Mouse (Mus musculus) midbrain, embryonic 12.5 days (tissue): ENCODE results near the gene Ccnf. TPM values are rescaled to one million over a fixed set of nuclear protein-coding genes. Genes with fewer than 3 reads are reported as not detected.

Source experiments
- ATAC-seq: fragments of 200-750 bp; cut with Nextera tagmentation; 2 replicates; pipeline ENCODE4 v1.8.0; 2017; ENCODE audit warnings: low read depth, moderate TSS enrichment, moderate library complexity; ENCODE audit not compliant: low FRiP score
- H3K27ac ChIP-seq: fragments of 300-500 bp; sonication (generic); replicated peaks from 2 replicates; pipeline ENCODE4 v1.5.1; 2016; ENCODE audit warnings: mild to moderate bottlenecking
- H3K27me3 ChIP-seq: fragments of 300-500 bp; sonication (generic); 2 replicates; pipeline ENCODE4 v1.6.1; 2016; ENCODE audit warnings: mild to moderate bottlenecking
- H3K36me3 ChIP-seq: fragments of 300-500 bp; sonication (generic); 2 replicates; pipeline ENCODE4 v1.6.1; 2016
- H3K4me1 ChIP-seq: fragments of 300-500 bp; sonication (generic); 2 replicates; pipeline ENCODE4 v1.6.1; 2016
- H3K4me2 ChIP-seq: fragments of 300-500 bp; sonication (generic); replicated peaks from 2 replicates; pipeline ENCODE4 v1.6.1; 2016; ENCODE audit warnings: mild to moderate bottlenecking, moderate library complexity
- H3K4me3 ChIP-seq: fragments of 300-500 bp; sonication (generic); 2 replicates; pipeline ENCODE4 v1.5.1; 2016; ENCODE audit warnings: mild to moderate bottlenecking
- H3K9ac ChIP-seq: fragments of 300-500 bp; sonication (generic); replicated peaks from 2 replicates; pipeline ENCODE4 v1.6.1; 2016; ENCODE audit warnings: mild to moderate bottlenecking, moderate library complexity
- H3K9me3 ChIP-seq: fragments of 300-500 bp; sonication (generic); 2 replicates; pipeline ENCODE4 v1.6.1; 2016; ENCODE audit warnings: mild to moderate bottlenecking
- WGBS: fragments of 180-500 bp; shearing (Covaris S2); methylation state at CpG from one replicate; pipeline ENCODE4 v1.1.7; 2016; 5-methylcytosine and 5-hydroxymethylcytosine counted together
- polyA plus RNA-seq: library from polyadenylated mRNA; unstranded; fragments of >200 nt; fragmentation: Nextera tagmentation; extraction: Ambion mirVana; gene quantifications from 2 replicates; pipeline ENCODE4 v1.2.1, GENCODE M21; 2016

Gene Ccnf
- polyA plus RNA-seq, 1 experiment from 2014 or later = 77.3 TPM

DNA sequence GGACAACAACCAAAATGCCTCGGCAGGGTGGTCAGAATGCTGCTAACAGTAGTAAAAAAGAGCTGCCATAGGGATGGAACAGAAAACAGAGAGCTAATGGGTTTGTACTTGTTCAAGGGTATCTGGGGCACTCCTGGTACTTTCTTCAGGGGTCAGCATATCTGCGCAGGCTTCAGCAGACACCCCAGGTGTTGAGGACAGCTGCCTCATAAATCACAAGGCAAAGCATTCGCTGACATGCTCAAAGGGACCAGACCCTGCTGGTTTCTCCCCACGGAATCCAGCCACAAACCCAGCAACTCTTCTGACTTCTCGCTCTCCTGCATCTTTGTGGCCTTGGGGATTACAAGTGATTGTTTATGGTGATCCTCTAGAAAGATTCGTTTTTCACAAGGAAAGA is 28.6 kb downstream of the Ccnf start:
- peaks cover 60% of the 10 kb centered on the region for H3K36me3 ChIP-seq
- H3K4me2 ChIP-seq = no peak overlapping the region
- WGBS = 85% methylated on average over 6 of the region's 6 CpGs
- H3K9ac ChIP-seq = no peak overlapping the region
- no peak overlapping the region for H3K4me3 ChIP-seq
- no peak overlapping the region for H3K27ac ChIP-seq
- no peaks in the 10 kb centered on the region for H3K9me3 ChIP-seq
- ATAC-seq = no peak
- no peaks in the 10 kb centered on the region for H3K27me3 ChIP-seq
- peaks cover 21% of the 10 kb centered on the region for H3K4me1 ChIP-seq

- peak within 1 kb of the TSS; percentile 76 for H3K9ac ChIP-seq
- no peaks in the 10 kb centered on the region for H3K9me3 ChIP-seq
- no peaks in the 10 kb centered on the region for H3K27me3 ChIP-seq
- WGBS = 5% methylated on average over 41 of the region's 41 CpGs
- H3K4me2 ChIP-seq = peak within 1 kb of the TSS; percentile 91
- peak within 1 kb of the TSS; percentile 56 for H3K27ac ChIP-seq
- peaks cover 21% of the 10 kb centered on the region for H3K4me1 ChIP-seq
- peak within 1 kb of the TSS; percentile 73 for H3K4me3 ChIP-seq
- peaks cover 59% of the 10 kb centered on the region for H3K36me3 ChIP-seq
- ATAC-seq = peak; percentile 93
Observed at GRCm38 (mm10) chr17:24220435-24221411, 30.6 kb downstream of the Ccnf start, which contains the start of gene Tedc2. TSS of gene Tedc2 (minus strand) at chr17:24220851.

DNA sequence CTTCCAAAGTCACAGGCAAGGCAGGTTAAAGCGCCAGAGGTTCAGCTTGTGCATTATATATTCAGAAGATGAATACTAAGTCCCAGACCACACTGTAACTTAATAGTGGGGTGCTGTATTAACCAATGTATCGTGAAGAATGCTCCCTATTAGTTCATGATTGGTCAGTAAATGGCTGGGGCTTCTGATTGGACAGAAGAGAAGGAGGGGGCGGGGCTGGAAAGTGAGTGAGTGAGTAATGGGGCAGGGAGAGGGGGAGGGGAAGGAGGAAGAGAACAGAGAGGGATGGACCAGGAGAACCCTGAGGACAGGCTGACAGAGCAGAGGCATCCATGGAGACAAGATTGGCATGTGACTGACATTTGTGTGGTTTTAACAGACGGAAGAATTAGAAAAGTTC is 34.4 kb downstream of the Ccnf start:
- Histone ChIP-seq H3K4me3 (no peak overlapping the region), H3K9me3 (no peaks in the 10 kb centered on the region), H3K4me2 (no peak overlapping the region), H3K4me1 (peaks cover 28% of the 10 kb centered on the region), H3K9ac (no peak overlapping the region), H3K27me3 (peaks cover 8% of the 10 kb centered on the region; the same call in 1 of the 2 replicates), H3K27ac (no peak overlapping the region), H3K36me3 (peaks cover 38% of the 10 kb centered on the region)
- WGBS = 63% methylated on average over 4 of the region's 4 CpGs
- ATAC-seq = no peak

DNA sequence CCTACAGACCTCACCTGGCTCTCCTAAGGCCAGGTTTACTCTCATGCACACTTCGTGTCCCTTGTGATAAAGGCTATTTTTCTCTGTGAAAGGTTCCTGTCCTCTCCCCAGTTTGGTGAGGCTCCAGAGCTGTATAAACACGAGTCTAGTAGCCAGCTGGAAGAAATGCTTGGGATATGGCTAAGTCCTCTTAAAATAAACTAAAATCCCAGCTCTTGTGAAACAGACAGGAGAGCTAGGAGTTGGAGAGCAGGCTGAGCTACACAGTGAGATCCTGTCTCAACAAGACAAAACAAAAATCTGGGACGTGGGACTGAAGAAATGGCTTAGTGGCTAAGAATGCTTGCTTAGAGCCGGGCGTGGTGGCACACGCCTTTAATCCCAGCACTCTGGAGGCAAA is 38.1 kb downstream of the Ccnf start:
- WGBS = 78% methylated on average over 6 of the region's 6 CpGs
- Histone ChIP-seq H3K4me1 (peaks cover 43% of the 10 kb centered on the region), H3K4me3 (no peak overlapping the region), H3K9ac (no peak overlapping the region), H3K27me3 (peaks cover 35% of the 10 kb centered on the region), H3K9me3 (no peaks in the 10 kb centered on the region), H3K36me3 (peaks cover 38% of the 10 kb centered on the region), H3K27ac (no peak overlapping the region), H3K4me2 (no peak overlapping the region)
- ATAC-seq = no peak

DNA sequence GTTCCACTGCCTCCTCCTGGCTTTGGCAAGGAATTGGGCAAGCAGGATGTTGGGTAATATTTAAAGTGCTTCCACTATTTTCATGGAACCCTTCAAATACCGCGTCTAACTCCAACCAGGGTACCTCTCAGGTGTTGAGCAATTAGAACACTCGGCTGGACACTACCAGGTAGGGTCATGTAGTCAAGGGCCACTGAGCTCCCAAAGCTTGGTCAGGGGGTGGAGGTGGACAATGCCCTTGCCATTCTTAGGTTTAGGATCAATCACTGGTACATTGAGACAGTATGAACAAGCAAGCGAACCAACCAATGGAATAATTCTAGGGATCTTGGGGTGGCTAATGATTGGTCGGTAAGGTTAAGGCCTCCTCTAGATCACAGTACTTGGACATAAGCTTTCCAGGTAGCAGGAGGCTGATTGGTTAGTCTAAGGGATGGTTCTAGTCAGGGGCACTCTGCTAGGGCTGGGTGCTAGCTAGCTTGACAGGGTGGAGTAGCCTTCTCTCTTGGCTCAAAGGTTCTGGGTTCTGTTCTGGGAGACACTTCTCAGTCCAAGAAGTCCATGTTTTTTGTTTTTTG is 38.8 kb downstream of the Ccnf start:
- no peak overlapping the region; the same call in 1 of the 2 replicates for H3K9ac ChIP-seq

GRCm38 (mm10) chr17:24211631-24212440 is 39.4 kb downstream of the Ccnf start:
- peak; percentile 29 for ATAC-seq
- H3K4me3 ChIP-seq = peak overlapping the region; percentile 50
- H3K36me3 ChIP-seq = peaks cover 25% of the 10 kb centered on the region
- WGBS = 2% methylated on average over 37 of the region's 37 CpGs
- peaks cover 49% of the 10 kb centered on the region for H3K27me3 ChIP-seq
- H3K9ac ChIP-seq = peak overlapping the region; percentile 77
- H3K4me2 ChIP-seq = peak overlapping the region; percentile 85
- H3K4me1 ChIP-seq = peaks cover 56% of the 10 kb centered on the region
- no peaks in the 10 kb centered on the region for H3K9me3 ChIP-seq
- peak overlapping the region; percentile 67 for H3K27ac ChIP-seq

More for the DNA sequence above, 38.8 kb downstream of the Ccnf start:
- peaks cover 42% of the 10 kb centered on the region for H3K27me3 ChIP-seq
- 23% methylated on average over 5 of the region's 5 CpGs for WGBS
- H3K4me2 ChIP-seq = peak overlapping the region; percentile 85
- no peak for ATAC-seq
- peak overlapping the region; percentile 50 for H3K4me3 ChIP-seq
- H3K4me1 ChIP-seq = peaks cover 49% of the 10 kb centered on the region
- no peaks in the 10 kb centered on the region for H3K9me3 ChIP-seq
- H3K36me3 ChIP-seq = peaks cover 31% of the 10 kb centered on the region
- H3K27ac ChIP-seq = no peak overlapping the region

DNA sequence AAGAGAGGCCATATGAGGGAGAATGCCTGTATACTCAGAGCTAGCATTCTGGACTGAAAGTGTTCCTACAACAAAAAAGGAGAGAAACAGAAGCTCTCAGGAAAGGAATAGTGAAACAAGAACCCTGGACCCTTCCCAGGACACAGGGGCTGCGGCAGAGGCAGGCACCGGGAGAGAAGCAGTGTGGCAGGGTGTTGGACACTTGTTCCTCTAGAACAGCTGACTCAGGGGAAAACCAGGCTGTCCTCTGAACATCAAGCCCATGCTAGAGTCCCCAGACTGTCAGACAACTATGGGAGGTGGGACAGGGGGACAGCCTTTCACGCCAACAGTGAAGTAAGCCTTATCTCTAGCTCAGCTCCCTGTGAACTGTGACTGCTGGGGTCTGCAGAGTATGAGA is 40.7 kb downstream of the Ccnf start:
- peak overlapping the region; percentile 67 for H3K27ac ChIP-seq
- H3K9me3 ChIP-seq = no peaks in the 10 kb centered on the region
- H3K4me3 ChIP-seq = no peak overlapping the region
- H3K4me1 ChIP-seq = peaks cover 68% of the 10 kb centered on the region
- WGBS = 86% methylated on average over 3 of the region's 3 CpGs
- peaks cover 60% of the 10 kb centered on the region for H3K27me3 ChIP-seq
- H3K9ac ChIP-seq = no peak overlapping the region
- H3K4me2 ChIP-seq = peak overlapping the region; percentile 85; the same call in 1 of the 2 replicates
- H3K36me3 ChIP-seq = peaks cover 13% of the 10 kb centered on the region
- no peak for ATAC-seq

DNA sequence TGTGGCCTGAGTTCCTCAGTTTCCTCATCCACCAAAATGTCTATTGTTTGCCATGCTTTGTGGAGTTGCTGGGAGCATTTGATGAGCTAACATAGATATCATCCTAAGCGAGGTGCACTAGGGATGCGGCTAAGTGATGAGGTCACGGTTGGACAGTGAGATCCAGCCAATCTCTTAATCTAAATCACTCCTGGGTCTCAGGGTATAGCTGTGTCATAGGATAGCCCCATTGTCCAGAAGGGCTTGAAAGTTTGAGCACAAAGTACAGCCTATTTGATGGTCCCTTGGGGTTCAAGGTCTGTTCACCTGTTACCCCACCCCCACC is 41.4 kb downstream of the Ccnf start:
- ATAC-seq = no peak
- H3K27ac ChIP-seq = 0 out of 2 replicates have a peak overlapping the region, but pooled peaks have one; percentile 76
- peak overlapping the region; percentile 91 for H3K4me2 ChIP-seq
- peak overlapping the region; percentile 79; the same call in 1 of the 2 replicates for H3K9ac ChIP-seq
- 56% methylated on average over 3 of the region's 3 CpGs for WGBS
- H3K4me1 ChIP-seq = peaks cover 73% of the 10 kb centered on the region
- H3K4me3 ChIP-seq = peak overlapping the region; percentile 52; the same call in 1 of the 2 replicates
- peaks cover 60% of the 10 kb centered on the region for H3K27me3 ChIP-seq
- peaks cover 5% of the 10 kb centered on the region for H3K36me3 ChIP-seq
- no peaks in the 10 kb centered on the region for H3K9me3 ChIP-seq

GRCm38 (mm10) chr17:24209043-24209915 is 42.0 kb downstream of the Ccnf start, which contains the start of gene Ntn3:
TSS of gene Ntn3 (minus strand) at chr17:24209531.
- Histone ChIP-seq H3K4me2 (peak within 1 kb of the TSS; percentile 91), H3K27ac (peak within 1 kb of the TSS; percentile 76), H3K4me1 (peaks cover 79% of the 10 kb centered on the region), H3K9ac (peak within 1 kb of the TSS; percentile 79), H3K4me3 (peak within 1 kb of the TSS; percentile 52), H3K27me3 (peaks cover 60% of the 10 kb centered on the region), H3K36me3 (no peaks in the 10 kb centered on the region), H3K9me3 (no peaks in the 10 kb centered on the region)
- ATAC-seq = peak; percentile 52
- 1% methylated on average over 30 of the region's 43 CpGs for WGBS

- H3K4me2 ChIP-seq = peak overlapping the region; percentile 91
- H3K9ac ChIP-seq = peak overlapping the region; percentile 79
- H3K4me3 ChIP-seq = peak overlapping the region; percentile 52
- no peak for ATAC-seq
- H3K27me3 ChIP-seq = peaks cover 60% of the 10 kb centered on the region
- peaks cover 85% of the 10 kb centered on the region for H3K4me1 ChIP-seq
- no peaks in the 10 kb centered on the region for H3K36me3 ChIP-seq
- no peaks in the 10 kb centered on the region for H3K9me3 ChIP-seq
- 2% methylated on average over 29 of the region's 29 CpGs for WGBS
- peak overlapping the region; percentile 76 for H3K27ac ChIP-seq
Observed at GRCm38 (mm10) chr17:24208641-24209042, 42.6 kb downstream of the Ccnf start.
